Mouse (Mus musculus) regulatory T cell (primary cell): Measurements from ENCODE around the gene Tshb.

Experiments used
- in situ Hi-C: fragments of 300-600 bp; cut with MboI, MseI; formaldehyde crosslinking; loops from one replicate; pipeline ENCODE4 v1.15.1; 2025; ENCODE audit warnings: high pct_unique_total_duplicates

Tshb gene

DNA sequence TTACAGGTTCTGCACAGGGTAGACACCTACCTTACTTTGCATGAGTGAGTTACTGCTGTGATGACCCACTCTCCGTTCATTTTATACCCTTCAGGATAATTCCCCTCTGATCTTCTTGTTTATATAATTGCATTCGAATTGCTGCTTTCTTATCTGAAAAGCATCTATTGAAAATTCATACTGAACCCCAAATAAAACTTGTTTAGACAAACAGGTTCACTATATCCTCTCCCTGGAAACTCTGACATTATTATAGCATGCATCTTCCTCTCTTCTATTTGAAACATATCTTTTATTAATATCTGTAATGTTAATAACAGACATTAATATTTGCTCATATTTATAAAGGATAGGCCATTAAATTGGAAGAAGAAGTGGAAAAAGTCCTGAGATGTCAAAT is at the start of gene Tshb:
Gene Tshb, minus strand, starts transcription at position 101 of the 400 bp plus-strand sequence.
- in situ Hi-C loops: no loop called here

DNA sequence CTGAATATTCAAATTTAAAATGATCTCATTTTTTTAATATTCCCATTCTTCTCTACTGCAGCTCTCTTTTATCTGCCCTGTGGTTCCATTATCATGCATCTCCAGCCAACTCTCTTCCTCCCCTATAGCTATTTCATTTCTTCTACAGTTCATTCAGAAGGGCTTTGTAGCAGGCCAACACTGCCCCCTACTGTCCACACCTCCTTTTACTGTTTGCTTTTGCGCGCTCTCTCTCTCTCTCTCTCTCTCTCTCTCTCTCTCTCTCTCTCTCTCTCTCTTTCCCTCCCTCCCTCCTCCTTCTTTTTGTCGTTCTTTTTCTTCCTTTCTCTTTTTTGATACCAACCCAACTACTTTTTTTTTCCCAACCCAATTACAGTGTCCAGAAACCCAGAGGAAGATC is 21.4 kb upstream of the Tshb start:
- in situ Hi-C loops: loop anchor here (5.0 kb wide), 1 partner anchor 102 kb away; no protein-coding TSS in a partner anchor

DNA sequence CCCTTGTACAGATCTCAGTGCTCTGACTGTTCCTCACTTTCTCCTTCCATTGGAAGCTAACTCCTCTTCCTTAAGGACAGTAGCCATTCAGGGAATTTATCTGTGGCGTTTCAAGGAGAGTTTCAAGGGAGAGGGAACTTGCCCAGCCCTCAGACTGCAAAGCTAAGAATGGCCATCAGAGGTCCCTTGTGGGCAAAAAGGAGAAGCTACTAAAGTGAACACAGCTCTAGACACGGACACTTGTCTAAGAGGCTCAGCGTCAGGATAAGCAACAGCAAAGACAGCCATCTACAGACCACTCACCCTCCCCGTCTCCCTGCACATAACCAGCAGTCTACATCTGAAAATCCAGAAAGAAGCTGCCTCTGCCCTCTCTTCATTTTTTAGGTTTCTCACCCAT is 4.9 kb upstream of the Tshb start:
- in situ Hi-C loops: no loop called here

DNA sequence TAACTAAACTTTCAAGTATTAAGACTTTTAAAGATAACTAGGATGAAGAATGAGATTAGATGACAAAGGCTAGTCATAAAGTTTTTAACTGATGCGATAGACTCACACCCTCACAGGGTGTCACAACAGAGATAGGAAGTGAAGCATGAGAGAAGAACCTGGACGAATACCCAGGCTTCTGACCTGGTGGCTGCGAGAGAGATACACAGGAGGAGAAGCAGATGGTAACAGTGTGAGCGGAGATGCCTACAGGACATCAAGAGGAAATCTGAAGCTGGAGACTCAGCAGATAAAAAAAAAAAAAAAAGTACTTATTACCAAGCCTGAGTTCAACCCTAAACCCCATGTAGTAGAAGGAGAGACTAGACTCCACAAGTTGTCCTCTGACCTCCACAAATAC is 9.5 kb downstream of the Tshb start:
- in situ Hi-C loops: no loop called here

DNA sequence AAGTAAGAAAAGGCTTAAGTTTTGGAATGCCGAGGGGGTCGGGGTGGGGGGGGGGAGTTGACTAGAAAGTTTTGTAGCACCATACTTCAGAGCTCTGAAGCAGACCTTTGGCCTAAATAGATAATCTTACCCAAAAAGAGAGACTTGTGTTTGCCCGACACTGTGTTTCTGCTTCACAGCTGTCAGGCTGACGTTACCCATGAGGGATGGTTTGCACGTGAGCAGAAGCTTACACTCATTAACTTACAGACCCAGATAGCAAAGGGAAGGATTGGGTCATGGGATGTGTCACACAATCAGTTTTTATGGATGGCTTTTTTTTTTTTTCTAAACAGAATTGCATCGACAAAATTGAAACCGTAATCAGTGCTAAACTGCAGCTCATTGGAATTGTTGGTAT is 17.7 kb downstream of the Tshb start:
- in situ Hi-C loops: loop anchor here (5.0 kb wide), 1 partner anchor 48 kb away; no protein-coding TSS in a partner anchor

DNA sequence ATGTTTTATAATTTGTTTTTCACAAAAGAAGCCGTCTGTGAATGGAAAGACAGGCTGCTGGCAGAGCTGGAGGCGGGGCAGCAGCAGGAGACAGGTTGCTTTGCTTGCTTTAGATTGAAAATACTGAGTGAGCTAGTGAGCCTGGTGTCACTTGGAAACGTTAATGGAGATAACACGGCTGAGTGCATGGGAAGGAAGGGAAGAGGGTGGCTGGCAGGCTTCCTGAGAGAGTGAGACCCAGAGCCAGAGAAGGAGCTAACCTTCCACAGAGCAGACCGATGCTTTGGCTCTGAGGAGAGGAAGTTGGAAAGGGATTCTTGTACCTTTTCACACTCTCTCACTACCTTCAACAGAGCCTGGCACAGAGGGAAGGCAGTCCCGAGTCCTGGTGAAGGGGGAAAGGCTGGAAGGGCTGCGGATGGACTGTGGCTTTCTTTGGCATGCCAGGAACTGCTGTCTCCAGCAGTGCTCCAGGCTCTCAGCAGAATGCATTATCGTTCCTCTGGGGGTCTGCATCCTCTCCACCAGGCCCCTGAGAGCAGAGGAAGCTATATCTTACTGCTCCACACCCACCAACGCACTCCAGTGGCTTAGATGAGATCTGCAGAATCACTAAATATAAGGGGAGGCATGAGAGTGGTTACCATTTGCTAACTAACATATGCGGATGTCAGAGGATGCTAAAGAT is 18.7 kb downstream of the Tshb start:
- in situ Hi-C loops: no loop called here

DNA sequence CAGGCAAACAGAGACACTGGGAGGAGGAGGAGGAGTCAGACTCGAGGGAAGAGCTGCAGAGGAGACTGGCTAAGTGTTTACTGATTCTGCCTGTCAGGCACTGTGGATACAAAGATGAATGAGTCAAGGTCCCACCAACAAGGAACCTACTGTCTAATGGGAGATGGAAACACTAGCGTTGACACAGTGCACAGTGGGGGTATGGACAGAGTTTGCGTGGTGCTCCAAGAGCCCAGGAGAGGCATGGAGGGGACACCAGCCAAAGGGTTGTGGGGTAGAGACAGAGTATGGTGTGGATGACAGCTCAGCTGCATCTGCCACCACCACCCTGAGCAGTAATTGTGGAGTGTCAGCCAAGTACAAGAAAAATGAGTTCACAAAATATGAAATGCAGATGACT is 20.1 kb downstream of the Tshb start:
- in situ Hi-C loops: no loop called here

DNA sequence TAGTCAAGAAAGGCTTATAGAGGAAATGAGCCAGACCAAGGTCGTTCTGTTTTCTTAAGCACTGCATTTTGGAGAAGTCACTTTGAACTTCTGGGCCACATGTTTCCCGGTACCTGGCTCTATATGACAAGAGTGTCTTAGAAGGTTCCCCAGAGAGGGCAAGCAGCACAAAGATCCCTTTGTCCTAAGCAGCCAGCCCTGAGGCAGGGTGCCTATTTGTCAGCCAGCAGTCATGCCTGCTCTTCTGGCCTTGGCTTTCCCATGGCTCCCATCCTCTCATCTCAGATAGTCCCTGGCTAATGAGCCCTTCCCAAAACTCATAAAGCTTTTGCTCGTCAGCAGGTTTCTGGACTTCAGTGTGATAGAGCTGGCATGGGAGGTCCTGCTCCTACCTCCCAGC is 22.3 kb downstream of the Tshb start:
- in situ Hi-C loops: no loop called here

DNA sequence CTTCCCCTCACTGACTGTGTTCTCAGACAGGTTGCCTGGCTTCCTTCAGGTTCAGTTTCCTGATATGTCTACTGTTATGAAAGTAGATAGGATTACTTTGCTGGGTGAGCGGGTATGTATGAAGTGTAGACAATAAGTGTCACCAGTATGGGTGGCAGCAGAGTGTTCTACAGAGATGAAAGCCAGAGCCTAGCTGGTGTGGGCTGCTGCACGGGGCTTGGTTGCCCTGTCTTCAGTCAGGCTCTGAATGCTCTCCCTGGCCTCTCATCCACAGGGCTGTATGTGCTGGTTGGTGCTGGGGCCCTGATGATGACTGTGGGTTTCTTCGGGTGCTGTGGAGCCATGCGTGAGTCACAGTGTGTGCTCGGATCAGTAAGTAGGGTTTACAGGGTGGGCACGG is 25.5 kb downstream of the Tshb start:
- in situ Hi-C loops: no loop called here

DNA sequence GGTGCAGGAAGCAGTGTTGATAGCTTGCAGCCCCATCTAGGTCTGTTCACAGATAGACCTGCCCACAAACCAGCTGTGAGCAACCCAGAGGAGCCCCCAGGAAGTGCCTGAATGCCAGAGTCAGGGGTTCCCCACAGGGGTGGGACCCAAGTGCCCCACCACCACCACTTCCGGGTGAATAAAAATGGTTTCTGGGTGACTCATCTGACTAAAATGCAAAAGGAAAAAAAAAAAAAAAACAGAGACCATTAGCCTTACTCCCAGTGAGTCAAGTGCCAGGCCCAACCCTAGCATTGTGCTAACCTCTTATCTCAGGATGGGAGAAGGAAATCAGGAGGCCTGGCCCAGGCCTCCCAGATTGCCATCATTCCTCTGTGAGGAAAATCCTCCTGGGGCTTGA is 26.7 kb downstream of the Tshb start:
- in situ Hi-C loops: no loop called here

DNA sequence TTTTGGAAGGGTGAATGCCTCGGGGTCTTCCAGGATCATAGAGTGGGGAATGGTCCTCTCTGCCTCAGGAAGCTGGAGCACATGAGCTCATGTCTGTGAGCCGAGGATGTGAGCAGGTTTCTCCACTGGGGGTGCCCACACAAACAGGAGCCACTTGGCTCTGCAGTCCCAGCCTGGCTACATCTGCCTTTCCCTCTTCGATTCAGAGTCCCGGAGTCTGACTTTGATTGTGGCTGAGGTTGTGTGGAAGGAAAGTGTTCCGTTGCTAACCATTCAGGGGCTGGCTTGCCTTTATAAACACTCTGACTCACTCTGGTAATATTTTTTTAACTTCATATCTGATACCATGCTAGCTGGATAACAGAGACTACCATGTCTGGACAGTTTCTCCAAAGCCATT is 30.1 kb downstream of the Tshb start:
- in situ Hi-C loops: no loop called here

DNA sequence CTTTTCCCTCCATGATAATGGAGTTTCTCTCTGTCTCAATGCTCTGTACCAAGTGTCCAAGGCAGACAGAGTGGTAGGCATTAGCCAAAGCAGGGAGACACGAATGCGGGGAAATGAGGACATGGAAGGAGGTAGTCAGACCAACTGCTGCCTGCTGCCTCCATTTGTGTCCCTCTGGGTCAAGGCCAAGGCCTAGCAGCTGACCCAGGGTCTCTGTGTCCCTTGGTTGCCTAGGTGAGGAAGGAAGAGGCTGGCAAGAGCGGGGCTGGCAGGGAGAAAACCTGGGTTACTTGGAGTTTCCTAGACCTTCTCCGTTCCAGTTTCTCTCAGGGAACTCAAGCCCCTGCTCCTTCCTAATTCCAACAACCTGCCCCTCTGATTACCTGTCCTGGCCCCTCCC is 30.5 kb downstream of the Tshb start:
- in situ Hi-C loops: no loop called here

DNA sequence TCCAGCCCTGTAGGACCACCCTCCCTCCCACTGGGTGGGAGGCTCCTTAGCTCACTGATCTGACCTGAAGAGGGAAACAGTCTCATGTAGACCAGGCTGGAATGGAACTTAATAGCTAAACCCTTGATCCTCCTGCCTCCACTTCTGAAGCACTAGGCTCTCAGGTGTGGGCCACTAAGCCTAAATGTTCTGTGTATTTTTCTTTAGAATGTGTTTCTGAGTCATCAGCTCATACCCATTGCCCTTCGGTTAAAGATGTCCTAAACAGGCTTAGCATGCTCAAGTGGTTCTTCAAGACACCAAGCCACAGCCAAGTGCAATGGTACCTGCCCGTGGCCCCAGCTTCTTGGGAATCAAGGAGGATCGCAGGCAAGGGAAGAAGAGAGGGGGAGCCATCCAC is 31.0 kb downstream of the Tshb start:
- in situ Hi-C loops: no loop called here

DNA sequence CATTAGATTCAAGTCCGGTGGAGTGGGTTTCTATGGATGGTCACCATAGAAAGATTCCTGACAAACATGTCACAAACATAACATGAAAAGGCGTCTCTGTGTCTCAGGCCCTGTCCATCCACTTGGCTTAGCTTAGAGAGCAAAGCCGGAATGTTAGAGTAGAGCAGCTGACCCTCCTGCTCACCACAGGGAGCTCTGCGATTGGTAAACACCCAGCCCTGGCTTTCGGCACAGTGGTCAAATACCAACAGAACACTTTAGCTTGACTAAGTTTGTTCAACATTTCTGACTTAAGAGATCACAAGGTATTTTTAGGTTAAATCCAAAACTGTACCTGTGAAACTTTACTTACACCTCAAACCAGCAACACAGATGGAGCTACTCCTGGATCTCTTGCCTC is 31.4 kb downstream of the Tshb start:
- in situ Hi-C loops: no loop called here

DNA sequence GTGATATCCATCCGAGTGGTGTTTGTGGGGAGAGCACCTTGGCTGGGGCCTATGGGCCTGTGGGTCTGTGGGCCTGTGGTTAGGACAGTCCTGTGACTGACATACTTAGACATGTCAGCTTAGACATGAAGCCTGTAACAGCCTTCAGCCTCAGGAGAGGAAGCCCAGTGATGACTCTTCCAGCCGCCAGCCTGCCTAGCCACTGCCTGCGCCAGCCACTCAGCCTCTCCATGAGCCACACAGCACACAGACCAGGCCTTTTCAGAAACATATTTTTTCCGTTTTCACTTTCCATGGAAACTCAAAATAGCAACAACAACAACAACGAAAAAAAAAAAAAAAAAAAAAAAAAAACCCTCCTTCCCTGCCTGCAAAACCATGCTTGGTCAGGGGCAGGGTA is 33.8 kb downstream of the Tshb start:
- in situ Hi-C loops: loop anchor here (25.0 kb wide), 1 partner anchor 1736 kb away; no protein-coding TSS in a partner anchor

DNA sequence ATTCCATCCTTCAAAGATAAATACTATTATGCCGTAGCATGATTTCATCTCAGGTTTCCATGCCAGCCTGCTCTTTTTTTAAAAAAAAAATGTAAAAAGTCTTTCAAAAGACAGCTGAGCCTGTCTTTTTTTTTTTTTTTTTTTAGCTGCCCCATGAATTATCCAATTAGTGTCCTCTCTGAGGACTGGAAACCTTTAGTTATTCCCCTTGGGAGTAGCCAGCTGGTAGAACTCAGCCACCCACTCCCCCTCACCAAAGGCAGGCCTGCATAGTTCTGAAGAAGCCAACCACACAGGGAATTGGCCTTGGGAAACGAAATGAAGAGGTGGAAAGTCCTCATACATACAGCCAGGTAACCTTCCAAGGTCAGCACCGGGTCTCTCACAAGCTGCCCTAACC is 34.5 kb downstream of the Tshb start:
- in situ Hi-C loops: loop anchor here (25.0 kb wide), 1 partner anchor 1736 kb away; no protein-coding TSS in a partner anchor

DNA sequence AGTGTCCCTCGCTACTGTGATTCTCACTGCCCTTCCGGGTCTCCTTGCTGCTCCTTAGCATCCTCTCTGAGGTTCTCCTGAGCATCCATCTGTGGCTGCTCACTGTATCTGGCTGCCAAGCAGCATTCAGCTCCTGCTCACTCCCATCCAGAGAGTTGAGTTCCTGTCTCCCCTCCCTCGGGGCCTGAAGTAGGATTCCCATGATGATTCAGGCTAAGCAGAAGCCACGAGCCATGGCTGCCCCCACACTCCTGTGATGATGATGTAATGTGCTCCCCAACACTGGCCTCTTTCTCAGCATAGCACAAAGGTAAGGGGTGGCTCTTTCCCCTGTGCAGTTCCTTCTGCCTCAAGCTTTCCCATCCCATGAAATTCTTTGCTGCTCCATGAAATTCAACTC is 36.3 kb downstream of the Tshb start:
- in situ Hi-C loops: loop anchor here (25.0 kb wide), 1 partner anchor 1734 kb away; no protein-coding TSS in a partner anchor

DNA sequence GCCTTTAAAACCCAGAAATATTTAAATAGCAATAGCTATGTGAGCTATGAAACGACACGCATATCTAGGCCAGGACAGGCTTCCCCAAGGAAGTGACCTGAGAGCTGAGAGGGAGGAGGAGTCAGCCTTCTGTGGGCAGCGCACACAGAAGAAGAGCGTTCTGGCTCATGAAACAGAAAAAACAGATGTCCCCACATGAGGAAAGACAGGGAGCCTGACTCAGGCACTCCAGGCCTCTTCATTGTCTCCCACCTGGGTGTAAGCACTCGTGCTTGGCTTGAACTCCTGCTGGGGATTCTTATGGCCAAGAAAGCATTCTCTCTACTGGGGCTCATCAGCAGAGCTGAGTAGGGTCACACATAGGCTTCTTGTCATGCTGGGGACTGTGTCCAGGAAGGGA is 37.9 kb downstream of the Tshb start:
- in situ Hi-C loops: loop anchor here (25.0 kb wide), 1 partner anchor 1732 kb away; no protein-coding TSS in a partner anchor

DNA sequence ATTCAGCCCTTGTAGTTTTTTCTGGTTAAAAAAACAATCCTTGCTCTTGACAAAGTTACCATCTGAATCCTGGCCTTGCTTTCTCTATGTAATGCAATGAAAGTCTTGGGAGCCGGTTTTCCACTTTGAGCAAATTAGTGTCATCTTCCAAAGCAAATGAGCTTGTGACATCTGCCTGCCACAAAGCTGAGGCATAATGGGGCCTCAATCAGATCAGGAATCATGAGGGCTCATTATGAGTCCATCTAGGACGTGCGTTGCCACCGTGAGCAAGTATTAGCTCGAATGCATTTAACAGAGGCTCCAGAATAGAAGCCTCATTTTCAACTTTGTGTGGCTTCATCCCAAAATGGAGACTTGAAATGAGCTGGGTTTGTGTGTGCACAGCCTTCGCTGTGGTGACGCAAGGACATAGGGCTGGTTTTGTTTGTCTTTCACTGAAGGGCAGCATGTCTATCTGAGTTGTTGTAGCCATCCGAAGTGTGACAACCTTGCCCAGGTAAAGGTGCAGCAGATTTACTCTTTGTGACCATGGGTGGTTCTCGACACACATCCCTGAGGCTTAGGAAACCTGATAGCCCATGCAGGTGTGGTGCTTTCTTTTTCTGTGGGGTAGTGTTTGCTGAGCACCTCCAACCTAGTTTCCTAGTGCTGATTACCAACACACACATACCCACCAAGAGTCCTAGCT is 38.6 kb downstream of the Tshb start:
- in situ Hi-C loops: loop anchor here (25.0 kb wide), 1 partner anchor 1732 kb away; no protein-coding TSS in a partner anchor

DNA sequence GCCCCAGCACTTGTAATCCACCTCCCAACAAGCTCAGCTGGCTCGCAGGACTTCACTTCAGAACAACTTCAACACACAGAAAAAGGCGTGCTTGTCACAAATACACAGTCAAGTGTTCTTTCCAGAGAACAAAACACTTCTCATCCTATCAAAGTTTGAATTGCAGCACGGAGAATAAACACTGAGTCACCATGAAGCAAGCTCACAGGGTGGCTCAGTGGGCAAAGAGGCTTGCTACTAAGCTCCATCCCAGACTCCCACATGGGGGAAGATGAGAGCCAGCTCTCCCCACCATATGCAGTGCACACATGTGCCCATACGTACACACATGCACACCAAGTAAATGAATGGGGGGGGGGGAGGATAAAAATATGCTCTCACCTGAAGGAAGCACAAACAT is 39.3 kb downstream of the Tshb start:
- in situ Hi-C loops: loop anchor here (25.0 kb wide), 1 partner anchor 1731 kb away; no protein-coding TSS in a partner anchor

DNA sequence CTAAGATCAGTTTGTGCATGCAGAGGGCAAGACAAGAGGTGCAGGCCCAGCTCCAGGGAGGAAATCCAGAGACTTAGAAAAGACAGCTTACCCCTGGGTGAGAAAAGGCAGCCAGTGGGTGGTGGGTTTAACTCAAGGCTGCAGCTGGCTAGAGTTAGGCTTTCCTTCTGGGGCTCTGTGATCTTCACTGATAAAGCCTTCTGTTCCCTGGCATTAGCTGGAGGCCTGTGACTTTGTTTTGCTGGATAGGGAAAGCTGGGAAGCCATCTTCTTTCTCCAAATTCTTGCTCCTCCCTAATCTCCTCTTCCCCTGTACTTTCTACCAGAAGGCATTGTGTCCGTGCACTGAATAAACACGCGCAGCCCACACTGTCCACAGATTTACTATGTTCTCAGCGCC is 39.8 kb downstream of the Tshb start:
- in situ Hi-C loops: loop anchor here (25.0 kb wide), 1 partner anchor 1730 kb away; no protein-coding TSS in a partner anchor

DNA sequence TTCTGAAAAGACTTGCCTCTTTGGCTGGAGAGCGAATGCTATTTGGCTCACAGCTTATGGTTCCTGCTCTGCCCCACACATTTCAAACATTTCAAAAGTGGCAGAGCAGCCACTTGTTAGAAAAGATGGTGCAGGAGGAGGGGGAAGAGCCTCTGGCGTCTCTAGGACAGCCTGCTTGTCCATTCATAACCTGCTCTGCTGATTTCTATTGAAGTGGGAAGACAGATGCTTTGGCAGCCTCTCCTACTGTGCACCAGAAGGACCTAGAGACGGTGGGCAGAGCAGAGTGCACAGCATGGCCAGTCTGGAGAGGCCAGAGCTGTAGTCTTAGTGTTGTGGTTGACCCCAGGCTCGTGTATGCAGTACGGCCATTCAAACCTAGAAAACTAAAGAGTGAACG is 43.6 kb downstream of the Tshb start:
- in situ Hi-C loops: loop anchor here (10.0 to 25.0 kb wide), 2 partner anchors 646 to 1727 kb away; no protein-coding TSS in a partner anchor
